Mouse (Mus musculus) adipocyte (in vitro differentiated cells): ENCODE measurements at regions not wholly inside any gene's neighbourhood (a gene's known extent, or its start where the extent isn't known, plus 50 kb on each side); places are given as distances from the start of the nearest gene placed in this dataset.

Experiments
- DNase-seq: peaks from one replicate; pipeline ENCODE4 v3.0.0-alpha.2; 2016; ENCODE audit warnings: low spot score

DNA sequence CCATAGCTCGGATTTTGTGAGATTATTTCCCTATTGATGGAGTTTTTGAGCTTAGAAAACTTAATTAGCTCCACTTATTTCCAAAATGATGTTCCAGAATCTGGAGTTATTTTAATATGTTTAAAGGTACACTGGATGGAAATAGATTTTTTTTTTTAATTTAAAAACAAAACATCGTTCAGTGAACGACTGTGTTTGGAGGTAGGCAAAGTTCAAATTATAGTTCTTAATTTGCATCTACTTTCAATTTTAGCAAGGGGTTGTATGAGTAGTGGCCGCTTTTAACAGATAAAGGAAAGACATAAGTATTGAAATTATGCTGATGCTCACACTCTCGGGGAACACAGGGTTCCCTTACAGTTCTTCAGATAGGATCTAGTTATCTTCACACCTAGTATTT, 284.6 kb upstream of the Adgrl2 start:
- no peak for DNase-seq

DNA sequence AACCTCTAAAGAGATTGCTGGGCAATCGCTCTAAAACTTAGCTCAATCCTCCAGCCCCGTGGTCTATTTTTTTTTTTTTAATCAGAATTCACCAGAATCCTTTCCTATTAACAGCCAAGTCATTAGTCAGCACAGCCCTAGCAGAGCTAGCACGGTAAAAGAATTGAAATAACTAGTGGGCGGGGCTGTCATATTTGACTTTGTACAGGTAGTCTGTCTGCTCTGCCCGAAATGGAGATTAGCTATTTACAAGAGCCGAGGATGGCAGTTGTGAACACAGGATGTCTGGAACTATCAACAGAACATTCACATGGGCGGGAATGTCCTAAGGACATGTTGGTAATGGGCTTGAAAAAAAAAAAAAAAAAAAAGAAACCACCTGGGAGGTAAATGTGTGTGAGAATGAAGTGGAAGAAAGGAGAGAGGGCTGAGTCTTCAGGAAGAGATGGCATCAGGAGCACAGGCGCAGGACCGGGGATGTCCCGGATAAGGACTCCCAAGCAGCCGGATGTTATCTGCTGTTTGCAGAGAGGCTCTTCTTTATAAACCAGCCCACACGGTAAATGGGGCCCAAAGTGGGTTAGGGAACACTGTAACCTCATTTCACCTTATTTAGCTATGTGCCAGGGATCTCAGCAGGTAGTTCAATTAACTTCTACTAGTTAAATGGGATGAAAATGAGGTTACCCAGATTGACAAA, 283.8 kb upstream of the Adgrl2 start:
- no peak for DNase-seq

DNA sequence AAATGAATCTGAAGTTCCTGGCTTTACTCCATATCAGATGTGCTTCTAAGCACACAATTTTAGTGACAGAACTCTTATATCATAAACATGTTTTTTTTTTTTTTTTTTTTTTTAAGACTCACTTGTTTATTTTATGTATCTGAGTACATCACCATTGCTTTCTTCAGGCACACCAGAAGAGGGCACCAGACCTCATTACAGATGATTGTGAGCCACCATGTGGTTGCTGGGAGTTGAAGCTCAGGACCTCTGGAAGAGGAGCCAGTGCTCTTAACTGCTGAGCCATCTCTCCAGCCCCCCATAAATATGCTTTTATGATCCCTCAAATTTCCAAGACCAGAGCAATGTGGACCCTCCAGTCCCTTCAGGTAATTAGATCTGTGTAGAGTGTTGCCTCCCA, 280.1 kb upstream of the Adgrl2 start:
- no peak for DNase-seq

DNA sequence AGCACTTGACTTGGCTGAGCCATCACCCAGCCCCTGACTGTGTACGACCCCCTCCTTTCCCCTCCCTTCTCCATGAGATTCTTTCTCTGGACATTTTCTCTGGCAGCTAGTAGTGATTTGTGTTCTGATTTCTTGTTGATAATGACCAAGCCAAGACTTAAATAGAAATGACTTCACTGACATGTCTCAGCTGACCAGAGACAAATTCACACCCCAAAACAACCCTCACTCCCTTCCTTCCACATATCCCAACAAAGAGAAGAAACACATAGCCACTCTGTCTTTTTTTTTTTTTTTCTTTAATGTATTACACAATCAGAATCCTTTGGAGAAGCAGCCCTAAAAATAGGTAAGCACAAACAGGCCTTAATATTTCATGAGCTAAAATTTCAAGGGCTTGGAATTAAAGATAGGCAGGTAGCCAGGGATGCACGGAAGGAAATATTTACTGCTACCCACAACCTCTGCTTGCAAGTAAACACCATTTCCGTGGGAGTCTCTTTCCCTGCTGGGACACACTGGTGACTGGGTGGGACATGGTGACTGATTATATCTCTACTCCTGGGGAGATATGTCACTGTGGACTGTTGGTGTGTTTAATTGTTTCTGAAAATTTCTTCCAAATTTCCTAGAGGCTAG, 272.1 kb upstream of the Adgrl2 start:
- no peak for DNase-seq

DNA sequence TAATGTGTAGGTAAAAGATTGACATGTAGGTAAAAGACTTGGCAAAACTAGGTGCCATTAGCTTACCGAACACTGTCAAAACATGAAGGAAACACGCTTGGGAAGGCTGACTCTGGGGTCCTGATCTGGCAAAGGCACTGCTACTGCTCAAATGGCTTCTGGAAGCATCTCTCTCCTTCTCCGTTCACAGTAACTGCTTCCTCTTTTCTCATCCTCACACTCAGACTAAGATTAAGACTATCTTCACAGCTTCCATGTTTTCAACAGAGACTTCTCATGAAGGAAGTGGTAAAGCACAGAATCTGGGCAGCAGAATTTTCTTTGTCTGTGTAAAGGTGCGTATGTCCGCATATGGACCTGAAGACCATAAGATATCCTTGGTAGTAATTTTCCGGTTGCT, 271.4 kb upstream of the Adgrl2 start:
- no peak for DNase-seq

DNA sequence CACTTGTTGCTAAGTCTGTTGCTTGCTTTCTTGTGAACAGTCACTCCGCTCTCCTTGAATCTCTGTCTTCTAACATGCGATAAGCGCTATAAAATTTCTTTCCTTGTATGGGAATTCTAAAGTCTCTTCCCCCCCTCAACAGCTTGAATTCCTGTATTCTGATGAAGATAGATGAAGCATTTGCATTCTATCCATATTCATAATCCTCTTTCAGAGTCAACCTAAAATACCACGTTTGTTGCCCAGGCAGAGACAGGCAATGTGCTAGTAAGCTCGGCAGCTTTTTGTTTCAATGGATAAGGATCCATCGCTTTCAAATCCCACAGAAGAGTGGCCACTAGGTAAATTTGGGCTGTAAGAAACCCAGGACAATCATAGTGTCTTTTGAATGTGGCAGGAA, 268.5 kb upstream of the Adgrl2 start:
- DNase-seq = no peak

DNA sequence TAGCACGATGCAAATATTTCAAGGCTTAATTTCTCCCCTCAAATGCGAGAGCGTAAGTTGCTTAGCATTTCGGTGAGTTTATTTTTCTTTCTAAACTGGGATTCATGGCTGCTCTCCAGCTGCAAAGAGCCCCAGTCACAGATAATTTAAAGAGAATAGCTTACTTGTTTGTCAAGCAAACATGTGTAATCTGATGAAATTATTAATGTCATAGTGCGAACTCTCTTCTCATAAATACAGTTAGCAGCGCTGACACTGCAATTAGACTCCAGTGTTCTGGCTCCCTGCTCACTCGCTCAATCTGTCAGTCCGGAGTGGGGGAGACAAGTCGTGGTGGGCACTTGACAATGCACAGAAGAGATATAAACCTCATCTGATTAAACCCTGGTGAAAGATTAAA, 266.5 kb upstream of the Adgrl2 start:
- DNase-seq = no peak

DNA sequence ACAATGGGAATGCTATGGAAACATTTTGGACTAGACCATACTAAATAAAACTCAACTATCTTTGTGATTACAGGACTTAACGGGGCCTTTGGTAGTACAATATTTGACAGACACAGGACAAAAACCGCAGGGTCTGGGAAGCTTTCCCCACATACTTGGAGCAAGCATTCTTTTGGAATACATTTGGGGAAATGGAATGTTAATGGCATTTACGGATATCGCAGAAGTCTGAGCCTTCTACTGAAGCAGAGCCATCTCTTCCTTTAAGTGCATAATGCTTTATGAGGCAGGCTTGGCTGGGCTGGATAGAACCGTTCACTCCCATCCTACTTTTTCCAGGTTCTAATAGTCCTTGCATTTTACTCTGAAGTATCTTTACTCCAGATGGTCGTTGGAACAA, 262.7 kb upstream of the Adgrl2 start:
- no peak for DNase-seq

DNA sequence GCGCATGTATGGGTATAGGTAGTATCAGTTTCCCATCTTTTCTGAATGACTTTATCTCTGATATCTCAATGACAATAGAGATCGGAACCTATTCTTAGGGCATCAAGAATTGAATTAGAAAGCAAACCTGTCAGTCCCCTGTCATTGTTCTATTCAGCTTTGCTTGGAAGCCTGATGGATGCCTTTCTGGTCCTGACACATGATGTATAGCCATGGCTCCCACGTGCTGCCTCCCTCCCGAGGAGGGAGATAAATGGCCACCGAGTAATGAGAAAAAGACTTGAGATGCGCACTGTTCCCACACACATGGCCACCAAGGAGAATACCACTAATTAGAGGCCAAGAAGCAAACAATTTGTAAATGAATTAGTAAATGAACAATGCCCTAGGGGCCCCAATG, 261.8 kb upstream of the Adgrl2 start:
- no peak for DNase-seq

DNA sequence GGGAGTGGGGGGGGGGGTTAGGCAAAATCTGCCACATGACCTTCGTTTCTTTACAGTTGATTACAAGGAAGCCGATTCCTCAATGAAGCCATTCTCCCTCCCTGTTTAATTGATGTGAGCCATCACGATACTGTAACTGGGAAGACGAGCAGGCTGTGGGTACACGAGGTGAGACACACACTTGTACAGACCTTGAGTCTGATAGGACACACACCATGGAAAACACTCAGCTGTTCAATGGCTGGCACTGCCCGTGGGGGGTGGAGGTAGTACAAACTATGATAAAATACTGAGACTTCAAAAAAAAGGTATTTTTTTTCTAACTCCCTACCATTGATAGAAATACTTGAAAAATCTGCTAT, 257.3 kb upstream of the Adgrl2 start:
- no peak for DNase-seq

DNA sequence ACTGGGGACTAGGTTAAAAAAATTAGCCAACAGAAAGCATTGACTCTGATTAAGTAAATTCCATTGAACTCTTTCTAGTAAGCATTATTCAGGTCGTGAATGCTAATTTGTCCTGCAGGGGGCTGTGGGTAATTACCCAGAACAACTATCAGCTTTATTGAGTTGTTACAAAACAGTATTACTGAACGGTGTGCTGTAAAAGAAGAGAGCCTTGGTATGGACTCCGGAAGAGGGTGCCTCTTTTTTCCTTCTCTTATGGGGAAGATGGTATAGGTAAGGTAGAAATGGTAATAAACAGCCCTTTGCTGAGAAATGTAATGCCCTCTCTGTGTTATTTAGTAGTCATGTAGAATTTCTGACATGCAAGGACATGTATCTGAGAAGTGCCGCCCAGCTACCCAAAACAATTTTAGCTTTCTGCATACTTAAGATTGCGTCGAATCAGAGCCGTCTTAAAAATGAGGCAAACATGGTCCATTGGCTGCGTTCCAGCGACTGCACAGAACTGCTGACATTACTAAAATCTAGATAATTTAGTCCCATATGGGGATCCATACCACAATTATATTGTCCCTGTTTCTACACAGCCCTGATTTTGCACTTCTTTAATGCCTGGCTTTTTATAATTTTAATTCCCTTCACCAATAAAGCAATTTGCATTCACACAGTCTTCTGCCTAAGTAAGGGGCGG, 256.7 kb upstream of the Adgrl2 start:
- no peak for DNase-seq

DNA sequence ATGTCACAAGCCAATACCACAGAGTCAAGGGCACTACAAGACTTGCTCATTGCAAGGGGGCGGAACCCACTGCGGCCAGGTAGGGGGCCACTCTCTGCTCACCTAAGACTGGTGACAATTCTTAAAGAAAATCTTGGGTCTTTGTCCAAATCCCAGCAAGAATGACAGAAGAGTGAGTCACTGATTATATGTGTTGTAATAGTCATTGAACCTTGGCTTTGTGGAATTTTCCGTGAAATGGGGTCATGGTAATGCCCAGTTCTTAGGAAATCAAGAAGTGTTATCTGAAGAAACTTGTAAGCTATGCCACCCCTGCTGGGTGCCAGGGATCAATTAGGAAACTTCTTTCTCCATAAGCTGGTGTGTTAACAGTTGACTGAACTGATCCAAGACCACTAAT, 249.3 kb upstream of the Adgrl2 start:
- no peak for DNase-seq

DNA sequence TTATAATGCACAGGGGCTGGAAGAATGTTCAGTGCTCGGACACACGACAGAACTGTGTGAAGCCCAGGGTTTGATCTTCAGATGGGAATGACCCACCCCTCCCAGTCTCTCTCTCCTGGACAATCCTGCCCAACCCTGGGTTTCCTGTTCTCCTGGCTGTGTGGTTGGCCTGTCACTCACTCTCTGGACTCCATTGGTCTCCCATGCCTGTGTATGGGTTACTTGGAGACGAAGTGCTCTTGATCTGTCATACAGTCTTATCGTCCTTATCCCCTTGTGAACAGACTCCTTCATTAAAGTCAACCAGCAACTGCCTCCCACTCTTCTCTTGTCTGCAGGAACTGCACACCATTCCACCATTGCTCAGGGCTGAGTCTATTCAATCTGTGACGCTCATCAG, 247.7 kb upstream of the Adgrl2 start:
- no peak for DNase-seq

DNA sequence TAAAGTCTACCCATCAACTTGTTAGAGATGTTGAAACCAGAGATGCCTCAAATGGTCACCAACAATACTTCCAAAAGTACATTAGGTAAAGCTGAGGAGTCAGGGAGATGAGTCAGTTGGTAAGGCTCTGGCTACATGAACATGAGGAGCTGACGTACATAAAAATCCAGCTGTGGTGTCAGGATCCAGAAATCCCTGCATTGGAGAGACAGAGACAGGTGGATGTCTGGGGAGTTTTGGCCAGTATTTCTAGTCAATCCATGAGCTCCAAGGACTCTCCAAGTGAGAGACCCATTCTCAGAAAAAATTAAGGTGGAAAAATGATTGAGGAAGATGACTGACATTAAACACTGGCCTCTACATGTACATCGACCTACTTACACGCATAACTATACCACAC, 244.8 kb upstream of the Adgrl2 start:
- no peak for DNase-seq

DNA sequence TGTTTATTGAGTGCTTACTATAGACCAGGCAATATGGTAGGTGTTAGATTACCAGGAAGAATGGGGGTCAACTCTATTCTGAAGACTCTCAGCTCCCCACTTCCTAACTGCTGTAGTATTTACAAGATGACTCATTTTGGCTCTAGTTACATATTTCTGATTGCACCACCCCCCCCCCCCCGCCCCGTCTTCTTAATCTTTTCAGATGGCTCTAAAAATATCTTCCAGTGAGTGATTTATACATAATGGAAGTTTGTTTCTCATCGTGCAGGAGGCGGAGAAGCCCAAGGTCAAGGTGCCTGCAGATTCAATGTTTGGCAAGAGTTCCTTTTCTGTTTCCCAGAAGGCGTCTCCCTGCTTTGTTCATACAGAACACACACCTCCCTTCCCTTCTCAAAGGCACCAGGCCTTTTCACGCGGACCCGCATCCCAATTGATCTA, 243.4 kb upstream of the Adgrl2 start:
- DNase-seq = no peak

DNA sequence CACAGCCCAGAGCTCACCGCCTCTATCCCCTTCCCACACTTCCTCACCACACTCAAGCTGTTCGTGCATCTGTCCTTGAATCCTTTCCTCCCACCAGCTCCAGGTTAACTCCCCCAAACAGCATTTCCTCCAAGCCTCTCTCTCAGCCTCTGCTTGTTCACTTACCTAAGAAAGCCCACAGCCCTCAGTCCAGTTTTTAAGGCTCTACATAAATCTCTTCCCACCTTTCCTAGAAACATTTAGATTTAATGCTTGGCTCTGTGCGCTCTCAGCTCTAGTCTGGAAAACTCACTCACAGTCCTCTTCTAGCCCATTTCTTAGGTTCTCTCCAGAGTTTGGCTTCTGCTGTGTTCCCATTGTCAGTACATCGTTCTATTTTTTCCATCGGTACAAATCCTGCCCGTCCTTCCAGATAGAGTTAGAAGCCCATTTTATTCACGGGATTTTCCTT, 242.9 kb upstream of the Adgrl2 start:
- no peak for DNase-seq

DNA sequence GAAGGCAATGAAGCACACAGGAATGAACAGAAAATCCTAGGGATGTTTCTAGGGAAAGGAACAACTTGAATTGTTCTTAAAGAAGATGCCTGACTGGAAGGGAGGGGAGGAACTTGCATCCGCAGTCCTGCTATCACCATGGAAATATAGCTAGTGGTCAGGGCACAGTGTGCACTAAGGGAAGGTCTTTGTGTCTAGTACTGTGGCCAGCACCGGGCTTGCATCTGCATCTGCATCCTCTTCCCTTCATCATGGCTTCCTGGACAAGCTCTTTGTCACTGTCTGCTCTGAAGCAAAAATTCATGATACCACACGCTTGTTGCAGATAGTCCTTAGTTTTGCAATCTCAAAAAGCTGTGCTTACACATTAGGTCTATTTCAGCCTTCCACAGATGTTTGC, 241.0 kb upstream of the Adgrl2 start:
- no peak for DNase-seq

DNA sequence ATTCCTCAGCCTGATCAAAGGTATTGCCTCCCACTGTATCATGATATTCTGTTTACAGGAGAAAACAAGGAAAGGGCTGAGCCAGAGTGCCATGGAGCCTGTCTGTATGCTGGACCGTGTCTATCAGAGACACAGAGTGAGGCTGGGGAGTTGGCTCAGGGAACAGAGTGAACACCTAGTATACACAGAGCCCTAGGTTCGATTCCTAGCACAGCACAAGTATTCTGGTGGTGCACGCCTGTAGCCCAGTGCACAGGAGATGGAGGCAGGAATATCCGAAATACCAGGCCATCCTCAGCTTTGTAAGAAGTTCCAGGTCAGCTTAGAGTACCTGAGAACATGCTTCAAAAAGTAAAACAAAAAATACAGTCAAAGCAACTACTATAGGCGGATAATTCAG, 237.2 kb upstream of the Adgrl2 start:
- DNase-seq = no peak

DNA sequence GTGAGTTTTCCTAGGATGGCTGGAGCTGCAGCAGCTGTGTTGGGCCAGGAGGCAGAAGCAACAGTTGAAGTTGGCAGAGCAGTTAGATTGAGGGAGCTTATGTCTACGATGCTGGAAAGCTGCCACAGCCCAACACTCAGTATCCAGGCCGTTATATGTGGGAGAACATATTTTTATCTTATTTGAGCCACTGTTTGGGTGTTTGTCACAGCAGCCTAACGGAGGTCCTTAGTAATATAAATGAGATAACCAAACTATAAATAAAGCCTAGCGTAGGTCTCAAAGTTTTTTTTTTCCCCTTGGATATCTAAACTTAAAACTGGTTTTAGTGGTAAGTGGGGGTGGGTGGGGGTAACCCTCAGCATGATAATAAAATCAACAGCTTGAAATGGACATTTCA, 236.4 kb upstream of the Adgrl2 start:
- no peak for DNase-seq

DNA sequence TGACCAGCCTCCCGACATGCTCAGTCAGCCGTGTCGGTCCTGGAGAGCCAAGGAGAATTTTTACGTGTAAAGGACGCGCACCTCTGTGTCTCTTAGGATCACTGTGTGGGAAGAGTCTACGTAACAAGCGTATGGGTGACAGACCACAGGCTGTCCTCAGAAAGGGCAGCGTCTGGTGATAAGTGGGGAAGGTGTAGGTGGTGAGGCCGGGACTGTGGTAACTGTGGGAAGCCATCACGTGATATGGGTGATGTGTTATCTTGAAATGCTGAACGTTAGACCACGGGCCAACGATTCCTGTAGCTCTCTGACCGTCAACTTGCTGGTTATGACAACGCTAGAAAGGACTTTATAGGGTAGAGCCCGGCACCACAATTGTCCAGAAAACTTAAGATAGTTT, 235.3 kb upstream of the Adgrl2 start:
- no peak for DNase-seq

DNA sequence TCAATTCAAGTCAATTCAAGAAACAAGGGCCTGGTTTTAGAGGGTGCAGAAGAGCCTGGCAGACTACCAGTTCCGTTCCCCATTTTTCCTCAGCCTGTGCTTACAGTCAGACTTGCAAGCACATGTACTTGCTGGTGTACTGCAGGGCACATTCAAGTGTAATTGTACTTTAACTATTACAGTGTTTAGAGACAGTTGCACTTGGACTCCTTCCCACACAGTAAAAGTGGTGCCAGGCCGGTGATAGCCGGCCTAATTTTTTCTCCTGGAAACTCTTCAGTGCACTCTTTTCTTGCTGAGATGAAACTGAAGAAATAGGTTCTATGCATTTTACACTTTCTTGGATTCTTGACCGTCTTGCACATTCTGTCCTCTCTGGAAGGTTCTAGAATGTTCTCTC, 233.9 kb upstream of the Adgrl2 start:
- DNase-seq = peak; percentile 17

DNA sequence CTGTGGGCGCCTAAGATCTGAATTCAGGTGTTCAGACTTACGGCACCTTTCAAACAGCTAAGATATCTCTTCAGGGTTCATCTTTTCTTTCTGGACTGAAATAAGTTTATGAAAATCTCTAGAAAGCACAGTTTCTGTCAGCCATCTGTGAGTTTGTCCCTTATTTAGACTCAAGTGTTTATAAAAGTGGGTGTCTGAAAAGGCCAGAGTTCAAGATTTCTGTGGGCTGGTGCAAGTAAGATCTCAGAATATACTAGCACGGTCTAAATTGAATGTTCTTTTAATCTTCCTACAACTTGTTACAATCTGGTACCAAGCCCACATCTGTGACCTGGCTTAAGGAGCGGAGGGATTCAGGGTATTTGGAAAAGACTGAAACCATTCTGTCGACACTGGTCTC, 233.4 kb upstream of the Adgrl2 start:
- no peak for DNase-seq

DNA sequence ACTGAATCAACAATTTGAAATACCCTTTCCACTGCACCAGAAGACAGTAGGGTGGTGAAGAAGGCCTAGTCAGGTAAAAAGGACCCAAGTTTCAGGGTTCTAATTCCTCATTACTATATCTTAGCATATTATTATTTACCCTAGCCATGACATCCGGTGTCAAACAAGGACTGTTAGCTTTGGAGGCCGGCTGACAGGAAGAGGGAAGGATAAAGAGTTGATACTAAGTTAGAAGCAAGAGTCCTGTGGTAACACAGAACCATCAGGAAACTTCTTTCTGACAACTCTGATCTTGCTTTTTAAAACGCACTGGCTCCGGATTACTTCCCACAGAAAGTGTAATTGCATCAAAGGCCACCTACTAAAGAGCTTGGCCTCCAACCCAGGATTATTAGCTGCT, 230.6 kb upstream of the Adgrl2 start:
- no peak for DNase-seq
